Mouse (Mus musculus) forebrain, embryonic 13.5 days (tissue): ENCODE results near the gene Ctsh. TPM values are rescaled to one million over a fixed set of nuclear protein-coding genes. Genes with fewer than 3 reads are reported as not detected.

Source experiments
- ATAC-seq: fragments of 200-750 bp; cut with Nextera tagmentation; 2 replicates; pipeline ENCODE4 v1.8.0; 2017
- H3K27ac ChIP-seq: fragments of 300-500 bp; sonication (generic); 2 replicates; pipeline ENCODE4 v1.5.1; 2015; ENCODE audit warnings: inconsistent platforms, mild to moderate bottlenecking, moderate library complexity
- H3K27me3 ChIP-seq: fragments of 300-500 bp; sonication (generic); 2 replicates; pipeline ENCODE4 v1.6.1; 2015; ENCODE audit warnings: mild to moderate bottlenecking, inconsistent platforms
- H3K36me3 ChIP-seq: fragments of 300-500 bp; sonication (generic); 2 replicates; pipeline ENCODE4 v1.6.1; 2015; ENCODE audit warnings: mild to moderate bottlenecking, inconsistent platforms; ENCODE audit not compliant: poor library complexity, severe bottlenecking
- H3K4me1 ChIP-seq: fragments of 300-500 bp; sonication (generic); 2 replicates; pipeline ENCODE4 v1.6.1; 2015; ENCODE audit warnings: inconsistent platforms
- H3K4me2 ChIP-seq: fragments of 300-500 bp; sonication (generic); 2 replicates; pipeline ENCODE4 v1.6.1; 2015; ENCODE audit warnings: inconsistent platforms, mild to moderate bottlenecking, moderate library complexity
- H3K4me3 ChIP-seq: fragments of 300-500 bp; sonication (generic); 2 replicates; pipeline ENCODE4 v1.5.1; 2015; ENCODE audit warnings: mild to moderate bottlenecking, inconsistent platforms
- H3K9ac ChIP-seq: fragments of 300-500 bp; sonication (generic); 2 replicates; pipeline ENCODE4 v1.6.1; 2015; ENCODE audit warnings: mild to moderate bottlenecking, inconsistent platforms
- H3K9me3 ChIP-seq: fragments of 300-500 bp; sonication (generic); replicated peaks from 2 replicates; pipeline ENCODE4 v1.6.1; 2016; ENCODE audit warnings: inconsistent platforms
- WGBS: fragments of 180-500 bp; shearing (Covaris S2); methylation state at CpG from one replicate; pipeline ENCODE4 v1.1.7; 2015; 5-methylcytosine and 5-hydroxymethylcytosine counted together
- polyA plus RNA-seq: library from polyadenylated mRNA; unstranded; fragments of >200 nt; fragmentation: Nextera tagmentation; extraction: Ambion mirVana; gene quantifications from 2 replicates; pipeline ENCODE4 v1.2.1, GENCODE M21; 2015

Gene Ctsh
- polyA plus RNA-seq, 1 experiment from 2014 or later, result 8.2 TPM

DNA sequence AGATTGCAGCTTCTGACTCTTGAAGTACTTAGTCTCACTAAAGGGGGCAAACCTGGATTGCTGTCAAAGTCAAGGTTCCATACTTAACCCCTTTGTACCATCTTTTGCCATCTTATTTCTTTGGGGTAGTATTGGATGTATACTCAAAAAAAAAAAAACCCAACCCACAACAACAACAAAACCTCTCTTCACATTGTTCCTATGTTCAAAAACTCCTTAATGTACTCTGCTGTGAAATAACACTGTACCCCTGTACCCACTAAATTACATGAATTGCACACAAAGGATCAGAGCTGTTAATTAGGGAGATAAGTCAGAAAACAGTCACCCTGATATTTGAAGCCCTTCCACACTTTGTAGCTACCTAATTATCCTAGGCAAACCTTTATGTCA is 61.4 kb downstream of the Ctsh start:
- Histone ChIP-seq H3K9me3 (no peaks in the 10 kb centered on the region), H3K36me3 (no peaks in the 10 kb centered on the region), H3K4me3 (peak overlapping the region; percentile 92), H3K27me3 (no peaks in the 10 kb centered on the region), H3K9ac (peak overlapping the region; percentile 67), H3K4me2 (peak overlapping the region; percentile 67), H3K4me1 (peaks cover 25% of the 10 kb centered on the region), H3K27ac (no peak overlapping the region)
- ATAC-seq, result no peak

DNA sequence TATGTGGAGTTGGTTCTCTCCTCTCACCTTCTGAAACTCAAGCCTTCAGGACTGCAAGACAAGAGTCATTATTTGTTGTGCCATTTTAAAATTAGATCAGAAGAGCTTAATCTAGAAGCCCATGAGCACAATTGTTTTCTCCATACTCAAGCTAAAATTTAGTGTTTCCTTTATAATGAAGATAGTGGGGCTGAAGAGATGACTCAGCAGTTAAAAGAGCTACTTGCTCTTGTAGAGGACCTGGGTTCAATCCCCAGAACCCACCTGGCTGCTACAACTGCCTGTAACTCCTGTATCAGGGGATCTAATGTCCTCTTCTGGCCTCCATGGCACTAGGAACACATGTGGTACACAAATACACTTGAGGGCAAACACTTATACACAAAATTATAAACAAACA is 63.3 kb downstream of the Ctsh start:
- H3K4me1 ChIP-seq, result peaks cover 8% of the 10 kb centered on the region
- no peaks in the 10 kb centered on the region for H3K9me3 ChIP-seq
- H3K27me3 ChIP-seq, result no peaks in the 10 kb centered on the region
- ATAC-seq, result no peak
- H3K36me3 ChIP-seq, result no peaks in the 10 kb centered on the region
- no peak overlapping the region for H3K27ac ChIP-seq
- H3K4me3 ChIP-seq, result no peak overlapping the region
- no peak overlapping the region for H3K9ac ChIP-seq
- H3K4me2 ChIP-seq, result no peak overlapping the region

DNA sequence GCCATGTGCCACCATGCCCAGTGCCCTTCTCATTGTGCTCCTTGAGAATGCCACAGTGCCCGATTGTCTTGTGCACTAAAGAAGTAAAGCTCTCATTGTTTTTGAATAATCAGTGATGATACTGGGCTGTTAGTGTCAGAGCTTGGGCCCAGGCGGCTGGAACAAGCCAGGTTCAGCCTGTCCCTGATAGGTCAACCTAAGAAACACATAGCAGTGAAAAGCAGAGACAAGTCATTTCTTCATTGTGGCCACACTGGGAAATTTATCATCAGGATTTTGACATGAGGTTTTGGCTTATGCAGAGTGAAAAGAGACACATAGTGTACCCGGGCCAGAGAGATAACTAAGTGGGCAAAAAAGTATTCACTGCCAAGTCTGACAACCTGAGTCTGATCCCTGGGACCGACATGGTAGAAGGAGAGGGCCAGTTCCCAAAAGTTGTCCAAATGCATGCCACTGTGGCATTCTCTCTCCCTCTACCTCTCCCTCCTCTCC is 68.3 kb downstream of the Ctsh start:
- Histone ChIP-seq H3K9ac (no peak overlapping the region), H3K4me2 (no peak overlapping the region), H3K27ac (no peak overlapping the region), H3K27me3 (no peaks in the 10 kb centered on the region), H3K4me3 (no peak overlapping the region), H3K4me1 (0 out of 2 replicates have a peak, but pooled peaks cover 5% of the 10 kb centered on the region), H3K9me3 (no peaks in the 10 kb centered on the region), H3K36me3 (no peaks in the 10 kb centered on the region)
- no peak for ATAC-seq
- WGBS, result 79% methylated on average over 4 of the region's 4 CpGs

DNA sequence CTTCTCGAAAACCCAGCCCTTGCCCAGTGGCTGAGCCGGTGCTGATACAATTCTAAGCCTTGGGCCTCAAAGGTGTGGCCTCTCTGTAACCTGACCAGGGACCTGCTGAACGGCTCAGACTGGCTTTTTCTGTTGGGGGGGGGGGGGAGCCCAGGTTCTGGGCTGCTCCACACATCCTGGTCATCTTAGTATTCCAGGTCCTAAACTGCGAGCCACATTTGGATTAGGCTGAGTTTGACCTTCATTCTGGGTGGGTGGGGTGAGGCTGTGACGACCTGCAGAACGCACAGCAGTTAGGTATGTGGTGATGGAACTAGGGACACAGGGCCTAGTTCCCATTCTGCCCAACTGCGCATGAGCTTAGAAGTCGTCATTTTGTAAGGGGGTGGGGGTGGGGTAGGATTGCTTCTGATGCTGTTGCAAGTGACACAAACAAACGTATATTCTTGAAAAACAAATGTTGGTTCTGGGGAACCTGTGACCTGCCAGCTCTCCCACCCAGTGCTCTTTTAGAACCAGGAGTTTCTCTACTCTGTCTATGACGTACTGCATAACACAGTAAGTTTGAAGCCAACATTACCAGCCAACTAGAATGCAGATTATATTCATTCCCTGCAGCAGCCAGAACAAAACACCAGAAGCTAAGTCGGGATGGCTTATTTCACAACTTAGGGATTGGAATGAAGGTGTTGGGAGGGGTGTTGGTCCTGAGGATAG is 70.4 kb downstream of the Ctsh start:
- 0 out of 2 replicates have a peak, but pooled peaks cover 5% of the 10 kb centered on the region for H3K4me1 ChIP-seq
- H3K9ac ChIP-seq, result no peak overlapping the region
- no peak overlapping the region for H3K4me2 ChIP-seq
- no peaks in the 10 kb centered on the region for H3K27me3 ChIP-seq
- H3K36me3 ChIP-seq, result no peaks in the 10 kb centered on the region
- peak; percentile 61 for ATAC-seq
- H3K27ac ChIP-seq, result no peak overlapping the region
- H3K4me3 ChIP-seq, result no peak overlapping the region
- no peaks in the 10 kb centered on the region for H3K9me3 ChIP-seq
- 39% methylated on average over 11 of the region's 11 CpGs for WGBS

DNA sequence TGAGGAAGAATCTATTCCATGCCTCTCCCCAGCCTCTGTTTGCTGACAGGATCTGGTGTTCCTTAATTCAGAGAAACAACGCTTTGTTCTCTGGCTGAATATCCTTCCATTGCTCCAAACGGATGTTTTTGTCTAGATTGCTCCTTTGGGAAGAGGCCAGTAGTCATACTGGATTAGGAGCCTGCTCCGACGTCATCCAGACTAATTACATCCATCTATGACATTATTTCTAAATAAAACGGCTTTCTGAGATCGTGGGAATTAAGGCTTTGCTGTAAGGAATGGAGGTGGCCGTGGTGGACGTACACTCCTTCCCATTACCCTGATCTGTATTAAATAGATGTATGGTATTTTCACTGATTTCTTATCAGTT is 70.9 kb downstream of the Ctsh start:
- H3K4me1 ChIP-seq, result 0 out of 2 replicates have a peak, but pooled peaks cover 5% of the 10 kb centered on the region
- H3K9me3 ChIP-seq, result no peaks in the 10 kb centered on the region
- H3K27ac ChIP-seq, result no peak overlapping the region
- H3K4me3 ChIP-seq, result no peak overlapping the region
- no peaks in the 10 kb centered on the region for H3K36me3 ChIP-seq
- no peaks in the 10 kb centered on the region for H3K27me3 ChIP-seq
- H3K4me2 ChIP-seq, result peak overlapping the region; percentile 12; the same call in 1 of the 2 replicates
- 24% methylated on average over 8 of the region's 8 CpGs for WGBS
- ATAC-seq, result peak; percentile 7; the same call in 1 of the 2 replicates
- H3K9ac ChIP-seq, result no peak overlapping the region

Other genes starting within 250 kb of the Ctsh start
- gene Rasgrf1, start 144.2 kb upstream of the Ctsh start, polyA plus RNA-seq, result 1.7 and 2.1 TPM in 2 replicates
- 475 and 483 TPM in 2 replicates for gene Morf4l1, start 60.6 kb downstream of the Ctsh start, polyA plus RNA-seq
- gene Adamts7, start 108.9 kb downstream of the Ctsh start, polyA plus RNA-seq, result 13.6 and 15.4 TPM in 2 replicates
- 4.1 and 4.7 TPM in 2 replicates for gene Tbc1d2b, start 216.7 kb downstream of the Ctsh start, polyA plus RNA-seq